Mouse (Mus musculus) brain, embryonic 14.5 days (tissue): ENCODE results near the gene Arl4d. TPM values are rescaled to one million over a fixed set of nuclear protein-coding genes. Genes with fewer than 3 reads are reported as not detected.
"Not testable (repeated sequence)": the region's sequence is repeated elsewhere in the genome, so short reads cannot be mapped to it uniquely, and the experiment has no call there.

ENCODE experiments used
- DNase-seq: peaks from one replicate; pipeline ENCODE4 v3.0.0-alpha.2; 2011; ENCODE audit warnings: low read depth
- CTCF ChIP-seq: fragments of 200-500 bp; IDR thresholded peaks from 2 replicates; pipeline ENCODE4 v1.5.1; 2012; ENCODE audit warnings: inconsistent platforms, mild to moderate bottlenecking, moderate library complexity, borderline replicate concordance; ENCODE audit not compliant: insufficient read depth, insufficient read length; ENCODE audit errors: extremely low read depth
- POLR2A ChIP-seq: fragments of 200-500 bp; IDR thresholded peaks from 2 replicates; pipeline ENCODE4 v1.6.1; 2012; ENCODE audit warnings: mild to moderate bottlenecking, inconsistent platforms, borderline replicate concordance; ENCODE audit not compliant: poor library complexity, insufficient read depth, insufficient read length, severe bottlenecking; ENCODE audit errors: extremely low read depth
- polyA plus RNA-seq: library from polyadenylated mRNA; depleted of rRNA; stranded (reverse); fragments of >200 nt; gene quantifications from 2 replicates; pipeline ENCODE4 v1.2.3, GENCODE M21; 2012

The Arl4d gene
- polyA plus RNA-seq, 1 experiment: 18.9 TPM

DNA sequence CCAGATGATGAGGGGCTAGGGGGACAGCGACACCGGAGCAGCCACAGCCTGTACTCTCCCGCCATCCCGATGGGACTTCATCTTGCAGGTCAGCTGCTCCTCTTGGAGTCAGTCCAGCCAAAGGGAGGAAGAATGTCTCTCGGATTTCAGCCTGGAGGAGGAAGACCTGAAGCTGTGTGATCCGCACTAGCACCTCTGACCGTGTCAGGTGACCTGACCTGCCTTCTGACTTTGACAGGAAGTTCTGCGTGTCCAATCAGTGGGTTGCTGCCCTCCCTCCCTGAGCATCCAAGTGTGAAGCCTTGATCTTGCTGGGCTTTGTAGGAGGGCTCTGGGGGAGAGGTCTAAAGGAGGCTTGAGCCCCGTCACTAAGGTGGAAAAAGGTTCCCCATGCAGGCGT, 29.7 kb upstream of the Arl4d start:
- TF ChIP-seq POLR2A (no peak), CTCF (no peak)
- no peak for DNase-seq

DNA sequence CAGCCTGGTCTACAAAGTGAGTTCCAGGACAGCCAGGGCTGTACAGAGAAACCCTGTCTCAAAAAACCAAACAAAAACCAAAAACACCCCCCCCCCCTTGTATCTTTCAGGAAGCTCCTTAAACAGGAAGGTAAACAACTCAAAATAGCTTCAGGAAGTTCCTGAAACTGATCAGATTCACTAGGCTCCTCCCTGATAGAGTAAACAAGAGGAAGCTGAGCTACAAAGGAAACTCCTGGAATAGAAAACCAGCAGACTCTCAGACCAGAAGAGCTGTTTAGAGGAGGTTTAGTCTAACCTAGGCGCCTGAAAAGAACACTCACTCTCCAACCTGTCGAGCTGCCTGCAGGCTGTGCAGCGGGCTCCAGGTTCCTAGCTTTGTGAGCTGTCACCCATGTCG, 25.6 kb upstream of the Arl4d start:
- TF ChIP-seq POLR2A (no peak), CTCF (no peak)
- DNase-seq: no peak

DNA sequence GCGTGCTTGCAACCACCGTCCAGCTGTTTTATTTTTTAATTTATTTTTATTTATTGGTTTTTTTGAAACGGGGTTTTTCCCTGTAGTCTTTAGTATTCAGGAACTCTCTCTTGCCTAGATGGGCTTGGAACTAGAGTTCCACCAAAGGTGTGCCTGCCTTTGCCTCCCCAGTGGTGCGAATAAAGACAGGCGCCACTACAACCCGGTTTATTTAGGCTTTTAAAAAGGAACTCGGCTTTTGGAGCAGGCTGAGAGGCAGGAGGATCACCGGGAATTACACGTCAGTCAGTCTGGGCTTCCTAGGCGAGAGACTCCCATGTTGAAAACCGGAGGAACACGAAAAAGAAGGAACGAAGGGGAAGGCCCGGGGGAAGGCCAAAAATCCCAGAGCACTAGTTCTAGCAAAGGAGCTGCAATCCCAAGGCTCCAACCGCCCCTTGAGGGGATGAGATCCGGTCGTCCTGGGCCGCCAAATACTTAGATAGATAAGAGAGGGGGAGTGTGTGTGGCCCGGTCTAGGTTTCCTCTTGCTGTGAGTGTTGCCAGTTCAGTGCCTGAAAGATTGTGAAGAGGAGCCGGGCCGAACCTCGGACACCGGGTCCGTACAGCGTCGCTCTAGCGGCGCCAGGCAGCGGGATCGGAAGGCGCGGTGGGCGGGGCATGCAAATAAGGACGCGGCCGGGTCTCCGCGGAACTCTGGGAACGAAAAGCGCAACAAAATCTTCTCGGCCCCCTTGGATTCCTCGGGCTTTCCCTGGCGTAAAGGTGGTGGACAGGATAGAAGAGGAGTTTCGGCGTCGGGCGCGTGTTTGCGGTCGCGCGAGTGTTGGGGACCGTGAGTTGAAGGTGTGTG, 24.3 kb upstream of the Arl4d start:
- DNase-seq: peak; percentile 87

DNA sequence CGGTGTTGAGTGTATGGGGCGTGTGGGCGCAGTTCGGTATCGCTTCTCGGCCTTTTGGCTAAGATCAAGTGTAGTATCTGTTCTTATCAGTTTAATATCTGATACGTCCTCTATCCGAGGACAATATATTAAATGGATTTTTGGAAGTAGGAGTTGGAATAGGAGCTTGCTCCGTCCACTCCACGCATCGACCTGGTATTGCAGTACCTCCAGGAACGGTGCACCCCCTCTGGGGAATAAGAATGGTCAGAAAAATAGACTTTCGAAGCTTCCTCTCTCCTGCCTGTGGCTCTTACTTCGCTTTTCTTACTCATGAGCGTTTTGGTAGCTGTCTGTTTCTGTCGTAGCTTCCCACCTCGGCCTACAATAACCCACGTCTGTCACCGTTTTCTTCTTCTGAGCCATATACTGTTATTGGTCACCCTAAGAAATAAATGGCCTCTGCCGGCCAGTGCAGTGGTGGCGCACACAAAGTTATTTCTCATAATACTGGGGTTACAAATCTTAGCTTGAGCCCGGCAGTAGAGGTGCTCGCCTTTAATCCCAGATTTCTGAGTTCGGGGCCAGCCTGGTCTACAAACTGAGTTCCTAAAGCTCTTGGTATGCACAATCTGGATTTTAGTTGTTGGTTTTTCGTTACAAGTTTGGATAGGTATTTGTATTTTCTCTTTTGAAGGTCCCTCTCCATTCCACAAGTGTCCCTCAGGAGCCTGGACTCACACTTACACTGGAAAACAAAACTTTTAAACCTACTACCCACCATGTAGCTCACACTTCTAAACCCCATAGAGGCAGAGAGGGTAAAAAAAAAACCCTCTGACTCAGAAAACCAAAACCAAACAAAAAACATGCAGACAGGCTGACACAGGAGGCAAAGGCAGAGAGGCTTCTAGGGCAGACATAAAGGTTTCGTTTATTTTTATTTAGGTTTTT, 23.4 kb upstream of the Arl4d start:
- DNase-seq: peak; percentile 86

DNA sequence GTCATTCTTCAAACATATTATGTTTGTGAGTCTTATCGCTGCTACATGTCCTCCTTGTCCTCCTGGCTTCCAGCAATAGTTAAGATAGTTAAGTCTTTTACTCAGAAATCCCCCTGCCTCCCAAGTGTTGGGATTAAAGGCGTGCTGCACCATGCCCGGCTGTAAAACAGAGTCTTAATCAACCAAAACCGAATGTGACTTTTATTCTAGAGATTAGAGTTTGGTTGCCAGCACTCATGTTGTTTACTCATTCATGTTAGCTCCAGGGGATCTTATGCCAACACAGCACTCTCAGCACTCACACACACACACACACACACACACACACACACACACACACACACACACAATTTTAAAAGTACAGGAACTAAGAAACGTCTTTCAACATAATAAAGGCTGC, 22.4 kb upstream of the Arl4d start:
- DNase-seq: no peak
- TF ChIP-seq POLR2A (no peak), CTCF (no peak)

DNA sequence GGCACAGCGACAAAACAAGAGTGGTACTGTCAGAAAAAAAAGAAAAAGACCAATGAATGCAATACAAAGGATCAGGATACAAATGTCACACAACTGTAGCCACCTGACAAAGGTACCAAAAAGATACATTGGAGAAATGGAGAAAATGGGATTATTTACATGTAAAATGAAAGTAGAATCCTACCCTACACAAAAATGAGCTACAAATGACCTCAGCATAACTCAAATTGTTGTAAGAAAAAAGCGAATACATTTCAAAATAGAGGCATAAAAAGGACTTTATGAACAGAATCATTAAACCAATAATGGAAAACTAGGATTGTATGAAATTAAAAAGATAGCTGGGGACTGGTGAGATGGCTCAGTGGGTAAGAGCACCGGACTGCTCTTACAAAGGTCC, 20.8 kb upstream of the Arl4d start:
- TF ChIP-seq POLR2A: no peak
- TF ChIP-seq CTCF: no peak
- DNase-seq: no peak

DNA sequence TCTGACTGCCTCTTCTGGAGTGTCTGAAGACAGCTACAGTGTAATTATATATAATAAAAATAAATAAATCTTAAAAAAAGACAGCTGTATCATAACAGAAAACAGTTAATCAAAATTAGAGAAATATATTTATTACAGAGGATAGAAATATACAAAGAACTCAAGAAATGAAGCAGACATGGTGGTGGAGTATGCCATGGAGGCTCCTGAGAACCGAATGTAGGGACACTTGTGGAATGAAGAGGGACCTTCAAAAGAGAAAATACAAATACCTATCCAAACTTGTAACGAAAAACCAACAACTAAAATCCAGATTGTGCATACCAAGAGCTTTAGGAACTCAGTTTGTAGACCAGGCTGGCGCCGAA, 20.3 kb upstream of the Arl4d start:
- not testable (repeated sequence) for DNase-seq

DNA sequence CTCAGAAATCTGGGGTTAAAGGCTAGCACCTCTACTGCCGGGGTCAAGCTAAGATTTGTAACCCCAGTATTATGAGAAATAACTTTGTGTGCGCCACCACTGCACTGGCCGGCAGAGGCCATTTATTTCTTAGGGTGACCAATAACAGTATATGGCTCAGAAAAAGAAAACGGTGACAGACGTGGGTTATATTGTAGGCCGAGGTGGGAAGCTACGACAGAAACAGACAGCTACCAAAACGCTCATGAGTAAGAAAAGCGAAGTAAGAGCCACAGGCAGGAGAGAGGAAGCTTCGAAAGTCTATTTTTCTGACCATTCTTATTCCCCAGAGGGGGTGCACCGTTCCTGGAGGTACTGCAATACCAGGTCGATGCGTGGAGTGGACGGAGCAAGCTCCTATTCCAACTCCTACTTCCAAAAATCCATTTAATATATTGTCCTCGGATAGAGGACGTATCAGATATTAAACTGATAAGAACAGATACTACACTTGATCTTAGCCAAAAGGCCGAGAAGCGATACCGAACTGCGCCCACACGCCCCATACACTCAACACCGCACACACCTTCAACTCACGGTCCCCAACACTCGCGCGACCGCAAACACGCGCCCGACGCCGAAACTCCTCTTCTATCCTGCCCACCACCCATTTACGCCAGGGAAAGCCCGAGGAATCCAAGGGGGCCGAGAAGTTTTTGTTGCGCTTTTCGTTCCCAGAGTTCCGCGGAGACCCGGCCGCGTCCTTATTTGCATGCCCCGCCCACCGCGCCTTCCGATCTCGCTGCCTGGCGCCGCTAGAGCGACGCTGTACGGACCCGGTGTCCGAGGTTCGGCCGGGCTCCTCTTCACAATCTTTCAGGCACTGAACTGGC, 19.7 kb upstream of the Arl4d start:
- TF ChIP-seq POLR2A: peak; percentile 13; the same call in 1 of the 2 replicates
- peak; percentile 90 for DNase-seq

DNA sequence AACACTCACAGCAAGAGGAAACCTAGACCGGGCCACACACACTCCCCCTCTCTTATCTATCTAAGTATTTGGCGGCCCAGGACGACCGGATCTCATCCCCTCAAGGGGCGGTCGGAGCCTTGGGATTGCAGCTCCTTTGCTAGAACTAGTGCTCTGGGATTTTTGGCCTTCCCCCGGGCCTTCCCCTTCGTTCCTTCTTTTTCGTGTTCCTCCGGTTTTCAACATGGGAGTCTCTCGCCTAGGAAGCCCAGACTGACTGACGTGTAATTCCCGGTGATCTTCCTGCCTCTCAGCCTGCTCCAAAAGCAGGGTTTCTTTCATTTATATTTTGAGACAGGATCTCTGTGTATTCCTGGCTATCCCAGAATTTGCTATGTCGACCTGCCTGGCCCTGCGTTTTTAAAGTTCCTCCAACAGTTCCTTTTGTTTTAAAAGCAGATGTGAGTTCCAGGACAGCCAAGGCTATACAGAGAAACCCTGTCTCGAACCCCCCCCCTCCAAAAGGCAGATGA, 19.0 kb upstream of the Arl4d start:
- not testable (repeated sequence) for DNase-seq

DNA sequence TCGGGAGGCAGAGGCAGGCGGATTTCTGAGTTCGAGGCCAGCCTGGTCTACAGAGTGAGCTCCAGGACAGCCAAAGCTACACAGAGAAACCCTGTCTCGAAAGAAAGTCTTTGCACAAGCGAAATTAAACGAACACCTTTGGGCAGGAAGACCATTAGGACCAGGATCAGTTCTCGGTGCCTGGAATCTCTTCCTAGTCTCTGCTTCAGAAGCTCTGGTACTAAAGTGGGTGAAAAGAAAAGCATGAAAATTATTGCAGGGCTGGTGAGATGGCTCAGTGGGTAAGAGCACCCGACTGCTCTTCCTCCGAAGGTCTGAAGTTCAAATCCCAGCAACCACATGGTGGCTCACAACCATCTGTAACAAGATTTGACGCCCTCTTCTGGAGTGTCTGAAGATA, 18.2 kb upstream of the Arl4d start:
- DNase-seq: not testable (repeated sequence)

DNA sequence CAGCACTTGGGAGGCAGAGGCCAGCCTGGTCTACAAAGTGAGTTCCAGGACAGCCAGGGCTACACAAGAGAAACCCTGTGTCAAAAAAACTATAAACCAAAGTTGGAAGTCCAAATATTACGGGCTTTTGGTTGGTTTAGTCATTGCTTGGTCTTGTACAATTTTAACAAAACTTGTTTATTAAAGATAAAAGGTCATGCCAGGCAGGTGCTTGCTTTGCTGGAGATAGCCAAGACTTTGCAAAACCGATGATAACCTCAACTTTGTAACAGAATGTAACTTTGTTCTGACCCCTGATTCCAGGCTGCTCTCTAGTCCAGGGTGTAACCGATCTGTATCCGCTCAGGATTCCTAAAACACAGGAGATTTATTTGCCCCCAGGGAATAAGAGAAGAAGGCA, 9.0 kb upstream of the Arl4d start:
- TF ChIP-seq POLR2A: no peak
- no peak for TF ChIP-seq CTCF
- no peak for DNase-seq

DNA sequence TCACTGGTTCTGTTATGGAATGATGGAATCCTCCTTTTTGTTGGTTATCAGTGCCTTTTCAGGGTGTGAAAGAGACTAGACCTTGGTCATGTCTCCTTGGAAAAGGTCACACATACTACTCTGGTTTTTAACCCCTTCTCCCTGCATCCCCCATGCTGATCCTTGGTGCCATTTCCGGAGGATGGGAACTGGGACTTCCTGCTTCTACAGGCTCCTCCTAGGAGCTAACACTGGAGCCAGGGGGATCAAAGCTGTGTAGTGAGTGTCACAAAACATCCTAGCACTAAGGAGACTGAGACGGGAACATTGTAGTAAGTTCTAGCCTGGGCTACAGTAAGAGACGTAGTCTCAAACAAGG, 7.8 kb upstream of the Arl4d start:
- DNase-seq: no peak
- no peak for TF ChIP-seq CTCF
- TF ChIP-seq POLR2A: no peak

DNA sequence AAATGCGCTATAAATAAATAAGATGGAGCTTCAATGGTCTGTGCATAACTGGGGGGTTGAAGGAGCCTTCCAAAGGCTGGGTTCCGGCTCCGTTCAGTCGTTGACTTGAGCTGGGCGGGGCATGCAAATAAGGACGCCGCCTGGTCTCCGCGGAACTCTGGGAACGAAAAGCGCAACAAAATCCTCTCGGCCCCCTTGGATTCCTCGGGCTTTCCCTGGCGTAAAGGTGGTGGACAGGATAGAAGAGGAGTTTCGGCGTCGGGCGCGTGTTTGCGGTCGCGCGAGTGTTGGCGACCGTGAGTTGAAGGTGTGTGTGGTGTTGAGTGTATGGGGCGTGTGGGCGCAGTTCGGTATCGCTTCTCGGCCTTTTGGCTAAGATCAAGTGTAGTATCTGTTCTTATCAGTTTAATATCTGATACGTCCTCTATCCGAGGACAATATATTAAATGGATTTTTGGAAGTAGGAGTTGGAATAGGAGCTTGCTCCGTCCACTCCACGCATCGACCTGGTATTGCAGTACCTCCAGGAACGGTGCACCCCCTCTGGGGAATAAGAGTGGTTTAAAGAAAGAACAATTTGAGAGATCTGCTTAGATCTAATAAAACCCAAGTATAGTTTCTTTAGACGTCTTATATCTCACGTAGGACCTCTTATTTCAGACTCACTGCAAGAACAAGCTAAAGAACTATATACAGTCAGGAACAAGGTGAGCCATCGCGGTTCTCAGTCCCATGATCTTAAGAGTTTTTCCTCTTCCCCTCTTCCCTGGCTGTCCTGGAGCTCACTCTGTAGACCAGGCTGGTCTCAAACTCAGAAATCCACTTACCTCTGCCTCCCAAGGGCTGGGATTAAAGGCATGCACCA, 7.2 kb upstream of the Arl4d start:
- TF ChIP-seq POLR2A: peak; percentile 70

More for the DNA sequence above, 7.2 kb upstream of the Arl4d start:
- peak; percentile 97 for DNase-seq
